8 mouse cellular contexts compared by ENCODE assay signal in the genomic region with DNA sequence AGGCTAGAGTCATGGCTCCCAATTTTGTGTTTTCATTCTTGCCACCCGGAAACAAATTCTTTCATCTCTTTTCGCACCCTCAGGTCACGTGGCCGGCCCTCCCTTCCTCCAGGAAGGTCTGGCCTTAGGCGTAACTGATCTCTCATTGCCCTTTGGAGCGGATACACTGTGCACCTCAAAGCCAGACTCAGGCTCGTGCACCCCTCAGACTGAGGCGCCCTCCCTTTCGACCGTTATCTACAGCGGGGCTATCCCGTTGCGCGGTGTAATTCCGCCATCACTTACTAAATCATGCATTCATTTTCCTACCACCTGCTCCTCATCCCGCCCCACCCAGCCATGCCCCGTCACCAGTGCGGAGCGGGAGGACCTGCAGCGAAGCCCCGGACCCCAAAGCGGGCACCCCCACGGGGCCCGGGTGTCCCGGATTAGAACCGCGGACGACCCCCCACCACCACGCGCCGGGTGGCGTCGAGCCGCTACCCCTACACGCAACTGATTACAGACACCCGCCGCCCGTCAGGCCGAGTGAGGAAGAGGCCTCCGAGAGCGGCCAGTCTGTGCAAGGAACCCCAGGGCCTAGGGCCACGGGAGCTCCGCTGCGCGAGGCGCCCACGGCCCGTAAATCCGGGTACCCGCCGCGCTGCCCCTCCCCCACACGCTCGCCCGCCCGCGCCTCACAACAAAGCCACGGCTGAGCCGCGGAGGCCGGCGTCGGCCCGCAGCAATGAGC. TPM values are rescaled to one million over a fixed set of nuclear protein-coding genes. Genes with fewer than 3 reads are reported as not detected.
DNase-seq lines count a peak whose midpoint lies in the region; ATAC-seq and TF ChIP-seq lines count a peak whose summit lies in the region.

No protein-coding gene starts in this region.

- peak; percentile 66 for ATAC-seq in liver, embryonic 15.5 days (ENCODE audit: insufficient read depth)
- peak; percentile 85 for ATAC-seq in stomach, postnatal 0 days (ENCODE audit: low FRiP score, low TSS enrichment)

- peak overlapping the region; percentile 90 for H3K4me3 ChIP-seq in heart, adult 2 months
- H3K4me3 ChIP-seq in kidney, adult 2 months (ENCODE audit: insufficient read depth, low read depth, low read length) = peak overlapping the region; percentile 79
- peak overlapping the region; percentile 96 for H3K4me3 ChIP-seq in liver, embryonic 15.5 days (replicated peaks)
- peak overlapping the region; percentile 97 for H3K4me3 ChIP-seq in stomach, postnatal 0 days (ENCODE audit: low read depth, low read length)

- WGBS in heart, adult 2 months = under 1% methylated on average over 64 of the region's 64 CpGs
- WGBS in kidney, adult 2 months = under 1% methylated on average over 64 of the region's 64 CpGs
- under 1% methylated on average over 64 of the region's 64 CpGs for WGBS in liver, embryonic 15.5 days (ENCODE audit: insufficient replicate concordance)
- under 1% methylated on average over 48 of the region's 64 CpGs for WGBS in stomach, postnatal 0 days

- intact Hi-C loops in heart, adult 2 months (cut with DNase I) = loop anchor here (5.0 kb wide), 1 partner anchor 255 kb away; a partner anchor contains a TSS

- peak overlapping the region; percentile 92 for H3K27ac ChIP-seq in heart, adult 2 months
- peak overlapping the region; percentile 40 for H3K27ac ChIP-seq in kidney, adult 2 months (ENCODE audit: insufficient read depth, low read depth, low read length)
- H3K27ac ChIP-seq in liver, embryonic 15.5 days (replicated peaks) = peak overlapping the region; percentile 86
- peak overlapping the region; percentile 90 for H3K27ac ChIP-seq in stomach, postnatal 0 days (replicated peaks)

- peak overlapping the region; percentile 83 for H3K9ac ChIP-seq in heart, adult 2 months (ENCODE audit: low read depth, low read length)
- H3K9ac ChIP-seq in liver, embryonic 15.5 days = peak overlapping the region; percentile 93
- peak overlapping the region; percentile 95 for H3K9ac ChIP-seq in stomach, postnatal 0 days (ENCODE audit: low read length)

- TF ChIP-seq EP300 in heart, adult 2 months (IDR thresholded peaks at IDR 0.05; ENCODE audit: insufficient read depth, low read depth, low read length) = no peak
- TF ChIP-seq EP300 in stomach, postnatal 0 days (optimal IDR thresholded peaks at IDR 0.05) = no peak

- TF ChIP-seq CTCF in heart, adult 2 months (IDR thresholded peaks at IDR 0.05) = no peak
- no peak for TF ChIP-seq CTCF in kidney, adult 2 months (conservative IDR thresholded peaks at IDR 0.05; ENCODE audit: insufficient read depth, insufficient read length, low read depth, low read length)
- TF ChIP-seq CTCF in stomach, postnatal 0 days (IDR thresholded peaks at IDR 0.05; ENCODE audit: low read depth) = no peak

- H3K9me3 ChIP-seq in liver, embryonic 15.5 days (replicated peaks) = no peaks in the 10 kb centered on the region
- no peaks in the 10 kb centered on the region for H3K9me3 ChIP-seq in stomach, postnatal 0 days (ENCODE audit: control insufficient read depth, low read length)

- H3K4me2 ChIP-seq in liver, embryonic 15.5 days = peak overlapping the region; percentile 83
- peak overlapping the region; percentile 54 for H3K4me2 ChIP-seq in stomach, postnatal 0 days (replicated peaks; ENCODE audit: low read depth)

- peaks cover 9% of the 10 kb centered on the region for H3K79me2 ChIP-seq in heart, adult 2 months (replicated peaks; ENCODE audit: control insufficient read depth, insufficient read depth, low read length)

- peaks cover 4% of the 10 kb centered on the region for H3K4me1 ChIP-seq in heart, adult 2 months (ENCODE audit: control insufficient read depth, insufficient read depth, low read length)
- H3K4me1 ChIP-seq in kidney, adult 2 months (ENCODE audit: control insufficient read depth, insufficient read depth, low read length) = peaks cover 9% of the 10 kb centered on the region
- H3K4me1 ChIP-seq in liver, embryonic 15.5 days (replicated peaks) = peaks cover 33% of the 10 kb centered on the region
- no peaks in the 10 kb centered on the region for H3K4me1 ChIP-seq in stomach, postnatal 0 days (replicated peaks; ENCODE audit: control insufficient read depth, insufficient read depth)

- TF ChIP-seq POLR2A in heart, adult 2 months (IDR thresholded peaks at IDR 0.05; ENCODE audit: insufficient read depth, low read depth, low read length) = no peak
- TF ChIP-seq POLR2A in kidney, adult 2 months (IDR thresholded peaks at IDR 0.05; ENCODE audit: low read depth, low read length) = no peak

- DNase-seq in 3134 (ENCODE audit: extremely low read depth, insufficient read length, low spot score) (peak; percentile 70), MN1 (ENCODE audit: low spot score) (peak; percentile 73)
- peak; percentile 69 for DNase-seq in embryo, embryonic 11 days
- DNase-seq in heart, adult 2 months = peak; percentile 62 to 64
- DNase-seq in kidney, adult 2 months = peak; percentile 77
- DNase-seq in natural killer cell, adult 2 months (ENCODE audit: low spot score in 2 of 2) = peak; percentile 72 to 74
- peak; percentile 79 for DNase-seq in stomach, postnatal 0 days (ENCODE audit: low spot score)

- no peaks in the 10 kb centered on the region for H3K27me3 ChIP-seq in heart, adult 2 months (ENCODE audit: control insufficient read depth, insufficient read depth, low read length)
- no peaks in the 10 kb centered on the region for H3K27me3 ChIP-seq in kidney, adult 2 months (replicated peaks; ENCODE audit: control insufficient read depth, insufficient read depth, low read length)
- H3K27me3 ChIP-seq in liver, embryonic 15.5 days = no peaks in the 10 kb centered on the region
- H3K27me3 ChIP-seq in stomach, postnatal 0 days (ENCODE audit: control insufficient read depth, insufficient read depth, low read length) = no peaks in the 10 kb centered on the region

- H3K36me3 ChIP-seq in heart, adult 2 months (ENCODE audit: control insufficient read depth, insufficient read depth, low read length) = peaks cover 17% of the 10 kb centered on the region
- no peaks in the 10 kb centered on the region for H3K36me3 ChIP-seq in kidney, adult 2 months (ENCODE audit: control insufficient read depth, insufficient read depth, low read length)
- H3K36me3 ChIP-seq in liver, embryonic 15.5 days (replicated peaks) = peaks cover 21% of the 10 kb centered on the region
- H3K36me3 ChIP-seq in stomach, postnatal 0 days (ENCODE audit: control insufficient read depth, insufficient read depth, low read length) = no peaks in the 10 kb centered on the region

RNA-seq across cellular contexts. Expression of a gene that starts 0.5 kb away (rescaled TPM):
- 10 to 100 TPM; 44.0 to 45.4 TPM for total RNA-seq in heart, adult 2 months (2021)
- 10.1 and 22.2 TPM in 2 replicates for polyA plus RNA-seq in heart, adult 2 months (2012; rRNA removed)
- polyA plus RNA-seq in kidney, adult 2 months (2012; rRNA removed) = 14.4 and 20.9 TPM in 2 replicates
- 10.0 and 10.7 TPM in 2 replicates for polyA plus RNA-seq in liver, embryonic 15.5 days (2015; fragmentation: Nextera tagmentation; extraction: Ambion mirVana)
- polyA plus RNA-seq in stomach, postnatal 0 days (2015; fragmentation: Nextera tagmentation; extraction: Ambion mirVana) = 6.6 and 10.6 TPM in 2 replicates

Comparison
In these comparisons a context has a peak if more than half of its experiments do, and no peak if none do; other contexts are left out.
1. Peak in every context shown above with its lines: DNase-seq, ATAC-seq, H3K4me3 ChIP-seq and H3K27ac ChIP-seq.
2. H3K27ac ChIP-seq: peak in every context shown above with its lines; median percentile 92 in heart, adult 2 months; 90 in stomach, postnatal 0 days; 86 in liver, embryonic 15.5 days; 40 in kidney, adult 2 months.